Mouse (Mus musculus) right cerebral cortex, postnatal 4 days (tissue): Measurements from ENCODE around the gene Plekhs1.
"Not testable (repeated sequence)": the region's sequence is repeated elsewhere in the genome, so short reads cannot be mapped to it uniquely, and the experiment has no call there.

Source experiments
- DNase-seq: peaks from one replicate; pipeline ENCODE4 v3.0.0-alpha.2; 2022

Gene Plekhs1

GRCm38 (mm10) chr19:56459154-56460050 is 2.0 kb upstream of the Plekhs1 start:
- no peak for DNase-seq

- no peak for DNase-seq
Observed at GRCm38 (mm10) chr19:56460241-56460640, 1.2 kb upstream of the Plekhs1 start.

- no peak for DNase-seq
Observed at GRCm38 (mm10) chr19:56462786-56463185, 1.3 kb downstream of the Plekhs1 start.

GRCm38 (mm10) chr19:56466486-56466885 is 5.0 kb downstream of the Plekhs1 start:
- DNase-seq = no peak

- no peak for DNase-seq
Observed at GRCm38 (mm10) chr19:56470286-56471020, 9.0 kb downstream of the Plekhs1 start.

- DNase-seq = no peak
Observed at GRCm38 (mm10) chr19:56471934-56472333, 10.5 kb downstream of the Plekhs1 start.

- no peak for DNase-seq
Observed at GRCm38 (mm10) chr19:56474869-56475550, 13.6 kb downstream of the Plekhs1 start.

- DNase-seq = no peak
Observed at GRCm38 (mm10) chr19:56476546-56476945, 15.1 kb downstream of the Plekhs1 start.

GRCm38 (mm10) chr19:56477253-56477652 is 15.8 kb downstream of the Plekhs1 start:
- no peak for DNase-seq

GRCm38 (mm10) chr19:56477832-56478231 is 16.4 kb downstream of the Plekhs1 start:
- DNase-seq = no peak

GRCm38 (mm10) chr19:56484630-56485375 is 23.4 kb downstream of the Plekhs1 start:
- no peak for DNase-seq

GRCm38 (mm10) chr19:56485376-56486271 is 24.2 kb downstream of the Plekhs1 start:
- DNase-seq = no peak

GRCm38 (mm10) chr19:56486926-56487325 is 25.5 kb downstream of the Plekhs1 start:
- DNase-seq = no peak

GRCm38 (mm10) chr19:56487339-56487738 is 25.9 kb downstream of the Plekhs1 start:
- no peak for DNase-seq

- no peak for DNase-seq
Observed at GRCm38 (mm10) chr19:56489601-56490000, 28.2 kb downstream of the Plekhs1 start.

GRCm38 (mm10) chr19:56494157-56494556 is 32.7 kb downstream of the Plekhs1 start:
- DNase-seq = not testable (repeated sequence)

- DNase-seq = not testable (repeated sequence)
Observed at GRCm38 (mm10) chr19:56503069-56503468, 41.6 kb downstream of the Plekhs1 start.

GRCm38 (mm10) chr19:56503525-56503924 is 42.1 kb downstream of the Plekhs1 start:
- not testable (repeated sequence) for DNase-seq

- DNase-seq = not testable (repeated sequence)
Observed at GRCm38 (mm10) chr19:56511207-56511606, 49.8 kb downstream of the Plekhs1 start.

GRCm38 (mm10) chr19:56513527-56513926 is 52.1 kb downstream of the Plekhs1 start:
- not testable (repeated sequence) for DNase-seq

- DNase-seq = not testable (repeated sequence)
Observed at GRCm38 (mm10) chr19:56519408-56519807, 58.0 kb downstream of the Plekhs1 start.
